In genomic region chr15:99817343-99818235, GRCm38 (mm10) we compare ENCODE assay signal across 8 mouse cellular contexts. TPM values are rescaled to one million over a fixed set of nuclear protein-coding genes. Genes with fewer than 3 reads are reported as not detected.
A peak's percentile ranks its signal among the peaks of the same experiment; 100 is the strongest.
DNase-seq lines count a peak whose midpoint lies in the region; ATAC-seq and TF ChIP-seq lines count a peak whose summit lies in the region.

No protein-coding gene starts in this region.

- intact Hi-C loops in left cerebral cortex, postnatal 36 days (cut with DNase I), result loop anchor here (5.0 kb wide), 1 partner anchor 40 kb away; no protein-coding TSS in a partner anchor

- H3K9ac ChIP-seq in forebrain, embryonic 11.5 days (ENCODE audit: low read length), result peak overlapping the region; percentile 24; the same call in 1 of the 2 replicates
- peak overlapping the region; percentile 91 for H3K9ac ChIP-seq in limb, embryonic 13.5 days
- H3K9ac ChIP-seq in stomach, embryonic 15.5 days, result no peak overlapping the region

- no peak overlapping the region for H3K27ac ChIP-seq in testis, adult 2 months (ENCODE audit: control insufficient read depth, insufficient read depth, low read depth, low read length)
- H3K27ac ChIP-seq in forebrain, embryonic 11.5 days (ENCODE audit: low read depth, low read length), result peak overlapping the region; percentile 89
- peak overlapping the region; percentile 98 for H3K27ac ChIP-seq in limb, embryonic 13.5 days
- peak overlapping the region; percentile 96 for H3K27ac ChIP-seq in stomach, embryonic 15.5 days

- H3K4me3 ChIP-seq in testis, adult 2 months (ENCODE audit: control insufficient read depth, low read depth, low read length), result peak overlapping the region; percentile 36
- H3K4me3 ChIP-seq in forebrain, embryonic 11.5 days (ENCODE audit: low read depth, low read length), result no peak overlapping the region; the same call in 1 of the 2 replicates
- peak overlapping the region; percentile 71 for H3K4me3 ChIP-seq in limb, embryonic 13.5 days
- peak overlapping the region; percentile 51 for H3K4me3 ChIP-seq in stomach, embryonic 15.5 days (replicated peaks)

- no peaks in the 10 kb centered on the region for H3K4me1 ChIP-seq in testis, adult 2 months (ENCODE audit: control insufficient read depth, insufficient read depth, low read length)
- peaks cover 18% of the 10 kb centered on the region; the same call in 1 of the 2 replicates for H3K4me1 ChIP-seq in forebrain, embryonic 11.5 days (replicated peaks; ENCODE audit: control insufficient read depth, insufficient read depth, low read length)
- H3K4me1 ChIP-seq in limb, embryonic 13.5 days, result peaks cover 28% of the 10 kb centered on the region
- peaks cover 7% of the 10 kb centered on the region; the same call in 1 of the 2 replicates for H3K4me1 ChIP-seq in stomach, embryonic 15.5 days

- ATAC-seq in forebrain, embryonic 11.5 days (replicated peaks; ENCODE audit: low FRiP score), result peak; percentile 74
- no peak for ATAC-seq in limb, embryonic 13.5 days (ENCODE audit: low FRiP score, low read depth)
- ATAC-seq in stomach, embryonic 15.5 days (ENCODE audit: insufficient read depth, low FRiP score, low read depth), result 0 out of 2 replicates have a peak, but pooled peaks have one; percentile 7

- no peak for TF ChIP-seq POLR2A in testis, adult 2 months (IDR thresholded peaks at IDR 0.05; ENCODE audit: control insufficient read depth, low read depth, low read length)

- 25% methylated on average over 8 of the region's 8 CpGs for WGBS in forebrain, embryonic 11.5 days
- WGBS in limb, embryonic 13.5 days, result 10% methylated on average over 8 of the region's 8 CpGs
- WGBS in stomach, embryonic 15.5 days, result 30% methylated on average over 8 of the region's 8 CpGs

- no peak for TF ChIP-seq CTCF in testis, adult 2 months (IDR thresholded peaks at IDR 0.05; ENCODE audit: control insufficient read depth, insufficient read depth, insufficient replicate concordance, low read depth, low read length)

- no peak for DNase-seq in testis, postnatal 14 days (ENCODE audit: low spot score)
- DNase-seq in forebrain, embryonic 11.5 days (ENCODE audit: low spot score), result peak; percentile 68
- DNase-seq in testis, postnatal 10 days (ENCODE audit: low spot score), result no peak
- no peak for DNase-seq in left cerebral cortex, postnatal 36 days (ENCODE audit: low spot score in 2 of 2)
- no peak for DNase-seq in retina, embryonic 14.5 days (ENCODE audit: low spot score)

- no peaks in the 10 kb centered on the region for H3K36me3 ChIP-seq in testis, adult 2 months (ENCODE audit: control insufficient read depth, insufficient read depth, low read length)
- no peaks in the 10 kb centered on the region for H3K36me3 ChIP-seq in forebrain, embryonic 11.5 days (ENCODE audit: control insufficient read depth, insufficient read depth, low read length)
- peaks cover 31% of the 10 kb centered on the region for H3K36me3 ChIP-seq in limb, embryonic 13.5 days
- peaks cover 16% of the 10 kb centered on the region; the same call in 1 of the 2 replicates for H3K36me3 ChIP-seq in stomach, embryonic 15.5 days

- H3K9me3 ChIP-seq in forebrain, embryonic 11.5 days (ENCODE audit: control insufficient read depth, low read length), result no peaks in the 10 kb centered on the region; the same call in 1 of the 2 replicates
- 0 out of 2 replicates have a peak, but pooled peaks cover 3% of the 10 kb centered on the region for H3K9me3 ChIP-seq in limb, embryonic 13.5 days
- H3K9me3 ChIP-seq in stomach, embryonic 15.5 days, result no peaks in the 10 kb centered on the region

- no peak overlapping the region for H3K4me2 ChIP-seq in forebrain, embryonic 11.5 days (ENCODE audit: low read depth, low read length, severe bottlenecking)
- peak overlapping the region; percentile 76 for H3K4me2 ChIP-seq in limb, embryonic 13.5 days (replicated peaks)
- peak overlapping the region; percentile 64 for H3K4me2 ChIP-seq in stomach, embryonic 15.5 days

- H3K27me3 ChIP-seq in testis, adult 2 months (ENCODE audit: control insufficient read depth, insufficient read depth, low read length), result no peaks in the 10 kb centered on the region
- no peaks in the 10 kb centered on the region for H3K27me3 ChIP-seq in forebrain, embryonic 11.5 days (ENCODE audit: control insufficient read depth, insufficient read depth, low read length)
- no peaks in the 10 kb centered on the region for H3K27me3 ChIP-seq in limb, embryonic 13.5 days
- H3K27me3 ChIP-seq in stomach, embryonic 15.5 days (replicated peaks), result no peaks in the 10 kb centered on the region

RNA-seq across cellular contexts. Expression of gene Cers5, which starts 44.9 kb away (rescaled TPM):
- 19.4 and 23.4 TPM in 2 replicates for polyA plus RNA-seq in testis, adult 2 months (2012; rRNA removed)
- polyA plus RNA-seq in forebrain, embryonic 11.5 days (2014; fragmentation: Nextera tagmentation; extraction: Ambion mirVana), result 59.2 and 59.7 TPM in 2 replicates
- 80.6 and 85.0 TPM in 2 replicates for polyA plus RNA-seq in limb, embryonic 13.5 days (2015; fragmentation: Nextera tagmentation; extraction: Ambion mirVana)
- 56.1 and 57.3 TPM in 2 replicates for polyA plus RNA-seq in stomach, embryonic 15.5 days (2015; fragmentation: Nextera tagmentation; extraction: Ambion mirVana)
- 10 to 100 TPM; 32.3 to 42.2 TPM for total RNA-seq in left cerebral cortex, postnatal 36 days (2021)

RNA-seq across cellular contexts. Expression of gene Lima1, which starts 57.7 kb away (rescaled TPM):
- polyA plus RNA-seq in testis, adult 2 months (2012; rRNA removed), result 3.8 and 4.1 TPM in 2 replicates
- polyA plus RNA-seq in forebrain, embryonic 11.5 days (2014; fragmentation: Nextera tagmentation; extraction: Ambion mirVana), result 40.3 and 40.5 TPM in 2 replicates
- polyA plus RNA-seq in limb, embryonic 13.5 days (2015; fragmentation: Nextera tagmentation; extraction: Ambion mirVana), result 88.8 and 101 TPM in 2 replicates
- polyA plus RNA-seq in stomach, embryonic 15.5 days (2015; fragmentation: Nextera tagmentation; extraction: Ambion mirVana), result 71.2 and 78.3 TPM in 2 replicates
- 10 to 100 TPM in 1 of 2 experiments, 1 to 10 TPM in 1; 8.2 to 10.7 TPM for total RNA-seq in left cerebral cortex, postnatal 36 days (2021)
